Mouse (Mus musculus): Measurements from ENCODE around the gene Srbd1. TPM values are rescaled to one million over a fixed set of nuclear protein-coding genes. Genes with fewer than 3 reads are reported as not detected.

Srbd1 gene
- polyA plus RNA-seq, 1 experiment from 2014 or later, result 18.8 TPM

- 13% methylated on average over 5 of the region's 5 CpGs for WGBS
- Histone ChIP-seq H3K4me3 (no peak overlapping the region), H3K9me3 (no peaks in the 10 kb centered on the region), H3K27ac (no peak overlapping the region), H3K36me3 (no peaks in the 10 kb centered on the region), H3K27me3 (ENCODE audit: insufficient read depth, poor library complexity, severe bottlenecking) (no peaks in the 10 kb centered on the region), H3K4me1 (replicated peaks) (no peaks in the 10 kb centered on the region)
- peak; percentile 71 for DNase-seq (ENCODE audit: low spot score)
Observed at GRCm38 (mm10) chr17:86063461-86063860, 81.5 kb downstream of the Srbd1 start.

GRCm38 (mm10) chr17:86060911-86061310 lies 84.1 kb downstream of the Srbd1 start:
- H3K9me3 ChIP-seq, result no peaks in the 10 kb centered on the region
- no peak for DNase-seq (ENCODE audit: low spot score)
- 88% methylated on average over 5 of the region's 5 CpGs for WGBS
- H3K4me1 ChIP-seq (replicated peaks), result no peaks in the 10 kb centered on the region
- no peaks in the 10 kb centered on the region for H3K27me3 ChIP-seq (ENCODE audit: insufficient read depth, poor library complexity, severe bottlenecking)
- no peak overlapping the region for H3K27ac ChIP-seq
- no peak overlapping the region for H3K4me3 ChIP-seq
- peaks cover 11% of the 10 kb centered on the region; the same call in 1 of the 2 replicates for H3K36me3 ChIP-seq

DNA sequence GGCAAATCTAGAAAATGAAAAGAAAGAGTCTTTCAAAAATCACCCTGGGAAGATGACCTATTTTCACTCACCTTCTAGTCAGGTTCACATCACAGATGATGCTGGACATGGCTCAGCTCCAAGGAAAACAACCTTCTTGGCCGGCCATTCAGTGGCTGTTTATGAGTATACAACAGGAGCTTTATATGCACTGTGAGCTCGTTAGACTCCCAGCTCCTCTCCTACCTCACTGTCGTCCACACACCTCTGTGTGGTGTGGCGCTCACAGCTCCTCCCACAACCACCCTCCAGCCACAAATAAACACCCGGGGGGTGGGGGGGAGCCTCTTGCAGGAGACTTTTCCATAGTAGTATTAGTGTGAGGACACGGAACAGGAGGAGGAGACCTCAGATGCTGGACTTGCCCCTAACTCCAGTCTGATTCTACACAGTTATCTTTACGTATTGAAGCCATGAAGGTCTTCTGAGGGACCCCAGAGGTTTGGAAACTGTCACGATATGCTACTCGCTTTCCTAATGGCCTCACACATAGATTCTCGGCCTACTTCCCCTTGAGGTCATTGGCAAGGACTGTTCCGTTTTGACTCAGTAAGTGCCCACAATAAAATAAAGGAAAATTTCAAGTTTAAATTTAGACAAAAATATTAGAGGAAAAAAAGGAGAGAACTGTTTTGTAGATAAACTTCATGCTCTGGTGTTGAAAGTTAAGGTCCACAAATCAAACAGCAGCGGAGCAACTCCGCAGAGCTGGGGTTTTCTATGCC lies 104.6 kb downstream of the Srbd1 start:
- no peak overlapping the region for H3K4me3 ChIP-seq
- no peaks in the 10 kb centered on the region for H3K9me3 ChIP-seq
- H3K36me3 ChIP-seq, result no peaks in the 10 kb centered on the region
- no peaks in the 10 kb centered on the region for H3K27me3 ChIP-seq (ENCODE audit: insufficient read depth, poor library complexity, severe bottlenecking)
- WGBS, result 85% methylated on average over 13 of the region's 13 CpGs
- H3K4me1 ChIP-seq (replicated peaks), result peaks cover 11% of the 10 kb centered on the region; the same call in 1 of the 2 replicates
- DNase-seq (ENCODE audit: low spot score), result no peak
- no peak overlapping the region for H3K27ac ChIP-seq

DNA sequence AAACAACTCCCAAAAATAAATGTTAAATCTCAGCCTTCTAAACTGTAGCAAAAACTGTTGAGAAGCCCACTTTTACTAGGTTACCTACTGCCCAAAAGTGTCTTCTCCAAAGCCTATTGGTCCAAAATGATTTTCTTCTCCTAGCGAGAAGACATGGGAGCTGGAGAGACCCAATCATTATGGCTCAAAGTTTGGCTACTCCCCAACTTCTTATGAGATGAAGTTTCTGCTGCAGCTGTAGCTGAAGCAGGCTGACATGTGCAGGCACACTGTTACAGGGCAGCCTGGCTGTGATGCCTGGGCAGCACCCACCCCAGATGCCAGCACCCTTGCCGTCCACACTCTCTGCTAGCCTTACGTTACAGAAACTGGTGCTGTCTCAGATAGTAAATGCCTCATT lies 105.2 kb downstream of the Srbd1 start:
- H3K9me3 ChIP-seq, result no peaks in the 10 kb centered on the region
- no peak for DNase-seq (ENCODE audit: low spot score)
- H3K36me3 ChIP-seq, result no peaks in the 10 kb centered on the region
- H3K27ac ChIP-seq, result no peak overlapping the region
- no peaks in the 10 kb centered on the region for H3K27me3 ChIP-seq (ENCODE audit: insufficient read depth, poor library complexity, severe bottlenecking)
- no peak overlapping the region for H3K4me3 ChIP-seq
- WGBS, result 95% methylated on average over 3 of the region's 3 CpGs
- H3K4me1 ChIP-seq (replicated peaks), result peaks cover 11% of the 10 kb centered on the region; the same call in 1 of the 2 replicates

- DNase-seq (ENCODE audit: low spot score), result no peak
- Histone ChIP-seq H3K27ac (no peak overlapping the region), H3K4me1 (replicated peaks) (peaks cover 11% of the 10 kb centered on the region; the same call in 1 of the 2 replicates), H3K36me3 (no peaks in the 10 kb centered on the region), H3K27me3 (ENCODE audit: insufficient read depth, poor library complexity, severe bottlenecking) (no peaks in the 10 kb centered on the region), H3K4me3 (no peak overlapping the region), H3K9me3 (no peaks in the 10 kb centered on the region)
- WGBS, result 69% methylated on average over 13 of the region's 13 CpGs
Observed at GRCm38 (mm10) chr17:86038211-86038648, 106.7 kb downstream of the Srbd1 start.

- H3K9me3 ChIP-seq, result no peaks in the 10 kb centered on the region
- no peak overlapping the region for H3K4me3 ChIP-seq
- WGBS, result 94% methylated on average over 3 of the region's 3 CpGs
- H3K27ac ChIP-seq, result no peak overlapping the region
- DNase-seq (ENCODE audit: low spot score), result no peak
- H3K27me3 ChIP-seq (ENCODE audit: insufficient read depth, poor library complexity, severe bottlenecking), result no peaks in the 10 kb centered on the region
- H3K4me1 ChIP-seq (replicated peaks), result peaks cover 11% of the 10 kb centered on the region; the same call in 1 of the 2 replicates
- H3K36me3 ChIP-seq, result no peaks in the 10 kb centered on the region
Observed at GRCm38 (mm10) chr17:86035576-86035975, 109.4 kb downstream of the Srbd1 start.

DNA sequence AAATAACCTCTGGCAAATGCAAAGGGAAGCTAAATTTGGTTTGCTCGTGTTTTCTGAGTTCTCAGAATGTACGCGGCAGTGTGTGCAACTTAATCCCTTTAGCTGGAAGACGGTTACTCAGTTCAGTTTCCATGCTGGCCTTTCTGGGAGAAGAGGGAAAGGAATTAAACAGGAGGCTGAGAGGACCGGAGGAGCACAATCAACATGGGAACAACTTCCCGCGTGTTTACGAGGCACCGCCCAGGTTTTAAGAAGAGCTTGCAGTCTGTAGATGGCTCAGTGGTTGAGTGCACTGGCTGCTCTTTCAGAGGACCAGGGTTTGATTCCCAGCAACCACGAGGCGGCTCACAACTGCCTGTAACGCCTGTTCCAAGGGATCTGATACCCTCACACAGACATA lies 109.8 kb downstream of the Srbd1 start:
- no peak overlapping the region for H3K4me3 ChIP-seq
- no peaks in the 10 kb centered on the region for H3K9me3 ChIP-seq
- no peaks in the 10 kb centered on the region for H3K27me3 ChIP-seq (ENCODE audit: insufficient read depth, poor library complexity, severe bottlenecking)
- H3K4me1 ChIP-seq (replicated peaks), result peaks cover 11% of the 10 kb centered on the region; the same call in 1 of the 2 replicates
- no peak overlapping the region for H3K27ac ChIP-seq
- no peaks in the 10 kb centered on the region for H3K36me3 ChIP-seq
- 87% methylated on average over 12 of the region's 12 CpGs for WGBS
- DNase-seq (ENCODE audit: low spot score), result no peak

- 78% methylated on average over 6 of the region's 6 CpGs for WGBS
- DNase-seq (ENCODE audit: low spot score), result no peak
Observed at GRCm38 (mm10) chr17:86034641-86035040, 110.3 kb downstream of the Srbd1 start.

GRCm38 (mm10) chr17:86032113-86032714 lies 112.8 kb downstream of the Srbd1 start:
- Histone ChIP-seq H3K4me1 (replicated peaks) (no peaks in the 10 kb centered on the region; the same call in 1 of the 2 replicates), H3K9me3 (no peaks in the 10 kb centered on the region), H3K27me3 (ENCODE audit: insufficient read depth, poor library complexity, severe bottlenecking) (no peaks in the 10 kb centered on the region), H3K27ac (no peak overlapping the region), H3K36me3 (no peaks in the 10 kb centered on the region), H3K4me3 (no peak overlapping the region)
- no peak for DNase-seq (ENCODE audit: low spot score)
- WGBS, result 73% methylated on average over 3 of the region's 3 CpGs

More at GRCm38 (mm10) chr17:86034641-86035040, 110.3 kb downstream of the Srbd1 start:
- Histone ChIP-seq H3K9me3 (no peaks in the 10 kb centered on the region), H3K27me3 (ENCODE audit: insufficient read depth, poor library complexity, severe bottlenecking) (no peaks in the 10 kb centered on the region), H3K36me3 (no peaks in the 10 kb centered on the region), H3K4me1 (replicated peaks) (peaks cover 11% of the 10 kb centered on the region; the same call in 1 of the 2 replicates), H3K27ac (no peak overlapping the region), H3K4me3 (no peak overlapping the region)

DNA sequence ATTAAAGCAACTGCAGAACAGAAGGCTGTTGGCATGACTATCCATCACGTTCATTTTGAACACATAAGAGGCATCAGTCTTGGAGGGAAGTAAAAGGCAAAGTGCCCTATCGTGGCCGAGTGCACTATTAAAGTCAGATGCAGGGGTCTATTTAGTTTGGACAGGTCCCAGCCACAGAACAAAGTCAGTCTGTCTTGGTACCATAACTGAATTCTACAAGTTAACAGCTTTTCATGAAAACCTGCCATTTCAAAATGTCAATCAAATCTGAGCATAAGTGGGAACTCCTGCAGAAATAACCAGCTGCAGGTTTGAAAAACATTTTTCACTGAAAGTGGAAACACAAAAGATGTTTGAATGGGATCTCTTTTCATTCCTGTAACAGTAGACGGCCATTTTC lies 115.0 kb downstream of the Srbd1 start:
- H3K27ac ChIP-seq, result no peak overlapping the region
- DNase-seq (ENCODE audit: low spot score), result no peak

GRCm38 (mm10) chr17:86029175-86029574 lies 115.8 kb downstream of the Srbd1 start:
- H3K9me3 ChIP-seq, result no peaks in the 10 kb centered on the region

More for the DNA sequence above, 115.0 kb downstream of the Srbd1 start:
- 62% methylated on average over 4 of the region's 4 CpGs for WGBS
- no peaks in the 10 kb centered on the region; the same call in 1 of the 2 replicates for H3K4me1 ChIP-seq (replicated peaks)
- H3K36me3 ChIP-seq, result no peaks in the 10 kb centered on the region
- H3K9me3 ChIP-seq, result no peaks in the 10 kb centered on the region
- no peaks in the 10 kb centered on the region for H3K27me3 ChIP-seq (ENCODE audit: insufficient read depth, poor library complexity, severe bottlenecking)
- no peak overlapping the region for H3K4me3 ChIP-seq

DNA sequence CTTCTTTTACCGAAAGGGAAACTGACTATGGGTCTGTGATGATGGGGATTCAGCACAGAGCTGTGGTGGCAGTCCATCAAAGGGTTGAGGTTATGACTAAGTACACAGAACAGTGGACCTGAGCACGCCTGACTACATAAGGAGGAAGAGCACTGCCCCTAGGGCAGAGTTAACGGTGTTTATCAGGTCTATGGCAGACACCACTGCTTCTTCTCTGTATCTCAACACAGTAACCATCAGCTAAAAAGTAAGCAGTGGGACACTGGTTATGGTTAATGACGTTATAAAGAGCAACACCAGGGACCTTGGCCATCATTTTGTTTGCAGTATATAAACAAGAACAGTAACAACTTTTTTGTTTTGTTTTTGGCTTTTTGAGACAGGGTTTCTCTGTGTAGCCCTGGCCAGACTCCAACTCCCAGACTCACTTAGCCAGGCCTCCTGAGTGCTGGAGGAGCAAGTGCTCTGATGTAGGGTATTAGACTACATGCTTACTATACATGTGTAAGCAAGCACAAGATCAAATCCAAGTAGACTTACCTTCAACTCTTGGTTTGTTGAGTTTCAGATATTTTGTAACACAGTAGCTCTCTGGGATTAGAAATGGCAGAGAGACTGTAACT lies 117.3 kb downstream of the Srbd1 start:
- DNase-seq (ENCODE audit: low spot score), result no peak
- 88% methylated on average over 4 of the region's 4 CpGs for WGBS
- Histone ChIP-seq H3K27me3 (ENCODE audit: insufficient read depth, poor library complexity, severe bottlenecking) (no peaks in the 10 kb centered on the region), H3K4me1 (replicated peaks) (no peaks in the 10 kb centered on the region; the same call in 1 of the 2 replicates), H3K27ac (no peak overlapping the region), H3K9me3 (no peaks in the 10 kb centered on the region), H3K4me3 (no peak overlapping the region), H3K36me3 (no peaks in the 10 kb centered on the region)

More at GRCm38 (mm10) chr17:86029175-86029574, 115.8 kb downstream of the Srbd1 start:
- H3K27me3 ChIP-seq (ENCODE audit: insufficient read depth, poor library complexity, severe bottlenecking), result no peaks in the 10 kb centered on the region
- DNase-seq (ENCODE audit: low spot score), result no peak
- no peak overlapping the region for H3K4me3 ChIP-seq
- no peaks in the 10 kb centered on the region; the same call in 1 of the 2 replicates for H3K4me1 ChIP-seq (replicated peaks)
- no peaks in the 10 kb centered on the region for H3K36me3 ChIP-seq
- no peak overlapping the region for H3K27ac ChIP-seq
- WGBS, result 88% methylated on average over 1 of the region's 1 CpGs

GRCm38 (mm10) chr17:86024589-86024988 lies 120.4 kb downstream of the Srbd1 start:
- H3K27me3 ChIP-seq (ENCODE audit: insufficient read depth, poor library complexity, severe bottlenecking), result no peaks in the 10 kb centered on the region
- H3K9me3 ChIP-seq, result peaks cover 5% of the 10 kb centered on the region; the same call in 1 of the 2 replicates
- WGBS, result 93% methylated on average over 3 of the region's 3 CpGs
- H3K27ac ChIP-seq, result no peak overlapping the region
- no peak overlapping the region for H3K4me3 ChIP-seq
- no peaks in the 10 kb centered on the region for H3K4me1 ChIP-seq (replicated peaks)
- no peak for DNase-seq (ENCODE audit: low spot score)
- H3K36me3 ChIP-seq, result peaks cover 6% of the 10 kb centered on the region; the same call in 1 of the 2 replicates
